Mouse (Mus musculus): Measurements from ENCODE around the gene Rsph6a. TPM values are rescaled to one million over a fixed set of nuclear protein-coding genes. Genes with fewer than 3 reads are reported as not detected.
A peak's percentile ranks its signal among the peaks of the same experiment; 100 is the strongest.

Gene Rsph6a
- polyA plus RNA-seq, 1 experiment = 0.06 TPM

- Histone ChIP-seq H3K27me3 (ENCODE audit: control insufficient read depth, insufficient read depth, low read length) (peaks cover 10% of the 10 kb centered on the region), H3K4me1 (ENCODE audit: control insufficient read depth, insufficient read depth, insufficient read length) (peaks cover 11% of the 10 kb centered on the region), H3K4me3 (ENCODE audit: extremely low read depth, insufficient read depth, insufficient read length) (peak within 1 kb of the TSS; percentile 87), H3K27ac (ENCODE audit: insufficient read depth, low read length) (no peak within 1 kb of the TSS), H3K36me3 (ENCODE audit: control insufficient read depth, insufficient read depth, low read length) (peaks cover 4% of the 10 kb centered on the region; the same call in 1 of the 2 replicates)
- peak; percentile 91 to 94 for DNase-seq (ENCODE audit: low read depth in 1 of 2, low spot score in 2 of 2)
- under 1% methylated on average over 50 of the region's 50 CpGs for WGBS
- TF ChIP-seq CTCF (IDR thresholded peaks at IDR 0.05; ENCODE audit: extremely low read depth, insufficient read depth, insufficient read length, insufficient replicate concordance) = no peak
- TF ChIP-seq POLR2A (IDR thresholded peaks at IDR 0.05; ENCODE audit: low read depth, low read length) = peak; percentile 42; the same call in 1 of the 2 replicates
Observed at GRCm38 (mm10) chr7:19024096-19024506, 30.4 kb upstream of the Rsph6a start, which contains the start of gene Sympk. Gene Sympk, plus strand, starts transcription at chr7:19024377.

- TF ChIP-seq CTCF (IDR thresholded peaks at IDR 0.05; ENCODE audit: extremely low read depth, insufficient read depth, insufficient read length, insufficient replicate concordance) = no peak
- TF ChIP-seq POLR2A (IDR thresholded peaks at IDR 0.05; ENCODE audit: low read depth, low read length) = no peak
- no peak overlapping the region for H3K27ac ChIP-seq (ENCODE audit: insufficient read depth, low read length)
- H3K36me3 ChIP-seq (ENCODE audit: control insufficient read depth, insufficient read depth, low read length) = peaks cover 8% of the 10 kb centered on the region
- peaks cover 11% of the 10 kb centered on the region for H3K4me1 ChIP-seq (ENCODE audit: control insufficient read depth, insufficient read depth, insufficient read length)
- peak in 1 of 2 experiments; percentile 35 for DNase-seq (ENCODE audit: low read depth in 1 of 2, low spot score in 2 of 2)
- peaks cover 10% of the 10 kb centered on the region for H3K27me3 ChIP-seq (ENCODE audit: control insufficient read depth, insufficient read depth, low read length)
- H3K4me3 ChIP-seq (ENCODE audit: extremely low read depth, insufficient read depth, insufficient read length) = peak overlapping the region; percentile 87
- 2% methylated on average over 36 of the region's 36 CpGs for WGBS
Observed at GRCm38 (mm10) chr7:19024581-19025255, 29.8 kb upstream of the Rsph6a start.

- TF ChIP-seq CTCF (IDR thresholded peaks at IDR 0.05; ENCODE audit: extremely low read depth, insufficient read depth, insufficient read length, insufficient replicate concordance) = no peak
- TF ChIP-seq POLR2A (IDR thresholded peaks at IDR 0.05; ENCODE audit: low read depth, low read length) = no peak
- no peak for DNase-seq (ENCODE audit: low read depth in 1 of 2, low spot score in 2 of 2)
- Histone ChIP-seq H3K27me3 (ENCODE audit: control insufficient read depth, insufficient read depth, low read length) (peaks cover 5% of the 10 kb centered on the region), H3K4me1 (ENCODE audit: control insufficient read depth, insufficient read depth, insufficient read length) (peaks cover 9% of the 10 kb centered on the region), H3K27ac (ENCODE audit: insufficient read depth, low read length) (no peak overlapping the region), H3K36me3 (ENCODE audit: control insufficient read depth, insufficient read depth, low read length) (peaks cover 19% of the 10 kb centered on the region), H3K4me3 (ENCODE audit: extremely low read depth, insufficient read depth, insufficient read length) (no peak overlapping the region)
Observed at GRCm38 (mm10) chr7:19028067-19028466, 26.4 kb upstream of the Rsph6a start.

- no peaks in the 10 kb centered on the region for H3K27me3 ChIP-seq (ENCODE audit: control insufficient read depth, insufficient read depth, low read length)
- peaks cover 4% of the 10 kb centered on the region; the same call in 1 of the 2 replicates for H3K4me1 ChIP-seq (ENCODE audit: control insufficient read depth, insufficient read depth, insufficient read length)
- TF ChIP-seq POLR2A (IDR thresholded peaks at IDR 0.05; ENCODE audit: low read depth, low read length) = no peak
- TF ChIP-seq CTCF (IDR thresholded peaks at IDR 0.05; ENCODE audit: extremely low read depth, insufficient read depth, insufficient read length, insufficient replicate concordance) = peak; percentile 57; the same call in 1 of the 2 replicates
- peak; percentile 21 to 57 for DNase-seq (ENCODE audit: low read depth in 1 of 2, low spot score in 2 of 2)
- H3K36me3 ChIP-seq (ENCODE audit: control insufficient read depth, insufficient read depth, low read length) = peaks cover 19% of the 10 kb centered on the region
- H3K4me3 ChIP-seq (ENCODE audit: extremely low read depth, insufficient read depth, insufficient read length) = no peak overlapping the region
- H3K27ac ChIP-seq (ENCODE audit: insufficient read depth, low read length) = no peak overlapping the region
- WGBS = 71% methylated on average over 6 of the region's 6 CpGs
Observed at GRCm38 (mm10) chr7:19029084-19029653, 25.3 kb upstream of the Rsph6a start.

- H3K27ac ChIP-seq (ENCODE audit: insufficient read depth, low read length) = no peak overlapping the region
- H3K27me3 ChIP-seq (ENCODE audit: control insufficient read depth, insufficient read depth, low read length) = no peaks in the 10 kb centered on the region
- WGBS = 93% methylated on average over 4 of the region's 4 CpGs
- H3K36me3 ChIP-seq (ENCODE audit: control insufficient read depth, insufficient read depth, low read length) = peaks cover 33% of the 10 kb centered on the region
- no peak for TF ChIP-seq POLR2A (IDR thresholded peaks at IDR 0.05; ENCODE audit: low read depth, low read length)
- no peak for DNase-seq (ENCODE audit: low read depth in 1 of 2, low spot score in 2 of 2)
- H3K4me3 ChIP-seq (ENCODE audit: extremely low read depth, insufficient read depth, insufficient read length) = no peak overlapping the region
- no peaks in the 10 kb centered on the region for H3K4me1 ChIP-seq (ENCODE audit: control insufficient read depth, insufficient read depth, insufficient read length)
Observed at GRCm38 (mm10) chr7:19031641-19032040, 22.8 kb upstream of the Rsph6a start.

GRCm38 (mm10) chr7:19044616-19045015, 9.9 kb upstream of the Rsph6a start:
- 95% methylated on average over 6 of the region's 6 CpGs for WGBS
- no peak for DNase-seq (ENCODE audit: low read depth in 1 of 2, low spot score in 2 of 2)
- no peak for TF ChIP-seq POLR2A (IDR thresholded peaks at IDR 0.05; ENCODE audit: low read depth, low read length)
- no peak for TF ChIP-seq CTCF (IDR thresholded peaks at IDR 0.05; ENCODE audit: extremely low read depth, insufficient read depth, insufficient read length, insufficient replicate concordance)

More at GRCm38 (mm10) chr7:19044616-19045015, 9.9 kb upstream of the Rsph6a start:
- peaks cover 68% of the 10 kb centered on the region for H3K36me3 ChIP-seq (ENCODE audit: control insufficient read depth, insufficient read depth, low read length)
- H3K4me1 ChIP-seq (ENCODE audit: control insufficient read depth, insufficient read depth, insufficient read length) = no peaks in the 10 kb centered on the region
- no peaks in the 10 kb centered on the region for H3K27me3 ChIP-seq (ENCODE audit: control insufficient read depth, insufficient read depth, low read length)
- no peak overlapping the region for H3K27ac ChIP-seq (ENCODE audit: insufficient read depth, low read length)
- H3K4me3 ChIP-seq (ENCODE audit: extremely low read depth, insufficient read depth, insufficient read length) = no peak overlapping the region

Data from spleen, adult 2 months (tissue).